Mouse (Mus musculus) olfactory bulb, adult 2 months (tissue): ENCODE measurements around the gene Ppm1l. TPM values are rescaled to one million over a fixed set of nuclear protein-coding genes. Genes with fewer than 3 reads are reported as not detected.

Experiments
- H3K27ac ChIP-seq: fragments of 200-500 bp; 2 replicates; pipeline ENCODE4 v1.5.1; 2012; ENCODE audit warnings: low read depth, low read length; ENCODE audit not compliant: insufficient read depth
- H3K4me1 ChIP-seq: fragments of 200-500 bp; 2 replicates; pipeline ENCODE4 v1.6.1; 2012; ENCODE audit warnings: low read length; ENCODE audit not compliant: control insufficient read depth, insufficient read depth
- H3K4me3 ChIP-seq: fragments of 200-500 bp; 2 replicates; pipeline ENCODE4 v1.5.1; 2012; ENCODE audit warnings: mild to moderate bottlenecking, low read depth, low read length, moderate library complexity; ENCODE audit not compliant: insufficient read depth
- CTCF ChIP-seq: fragments of 200-500 bp; IDR thresholded peaks from 2 replicates; pipeline ENCODE4 v1.5.1; 2012; ENCODE audit warnings: low read depth, mild to moderate bottlenecking, low read length, moderate library complexity; ENCODE audit not compliant: insufficient read depth
- POLR2A ChIP-seq: fragments of 200-500 bp; IDR thresholded peaks from 2 replicates; pipeline ENCODE4 v1.6.1; 2012; ENCODE audit warnings: mild to moderate bottlenecking, low read depth, low read length, moderate library complexity; ENCODE audit not compliant: insufficient read depth
- WGBS: fragments of 180-500 bp; shearing (Covaris S2); methylation state at CpG from one replicate; pipeline ENCODE4 v1.1.7; 2018; 5-methylcytosine and 5-hydroxymethylcytosine counted together
- polyA plus RNA-seq: library from polyadenylated mRNA; stranded (reverse); fragments of >200 nt; gene quantifications from 2 replicates; pipeline ENCODE4 v1.2.4, GENCODE M21; 2012; ENCODE audit warnings: low replicate concordance; ENCODE audit not compliant: missing spikeins, insufficient read depth, insufficient read length

The Ppm1l gene
- polyA plus RNA-seq, 1 experiment = not detected

DNA sequence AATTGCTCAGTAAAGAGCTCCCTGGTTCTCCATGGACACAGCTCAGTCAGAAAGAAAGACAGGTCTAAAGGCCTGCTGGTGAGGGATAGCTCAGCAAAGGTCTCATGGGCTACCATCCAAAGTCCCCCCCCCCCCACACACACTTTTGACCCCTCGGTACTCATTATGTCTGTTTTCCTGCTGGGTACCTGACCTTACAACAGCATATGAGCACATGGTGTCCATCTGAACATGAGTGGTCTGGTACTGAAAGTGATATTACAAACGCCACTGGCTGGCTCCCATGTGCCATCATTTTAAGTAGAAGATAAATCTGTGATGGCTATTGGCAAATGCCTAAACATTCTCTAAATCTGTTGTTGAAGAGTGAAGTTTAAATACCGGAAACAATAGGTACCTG is 25.8 kb upstream of the Ppm1l start:
- 84% methylated on average over 3 of the region's 3 CpGs for WGBS
- H3K4me3 ChIP-seq = no peak overlapping the region
- no peak overlapping the region for H3K27ac ChIP-seq
- H3K4me1 ChIP-seq = peaks cover 6% of the 10 kb centered on the region
- TF ChIP-seq CTCF (no peak), POLR2A (no peak)

DNA sequence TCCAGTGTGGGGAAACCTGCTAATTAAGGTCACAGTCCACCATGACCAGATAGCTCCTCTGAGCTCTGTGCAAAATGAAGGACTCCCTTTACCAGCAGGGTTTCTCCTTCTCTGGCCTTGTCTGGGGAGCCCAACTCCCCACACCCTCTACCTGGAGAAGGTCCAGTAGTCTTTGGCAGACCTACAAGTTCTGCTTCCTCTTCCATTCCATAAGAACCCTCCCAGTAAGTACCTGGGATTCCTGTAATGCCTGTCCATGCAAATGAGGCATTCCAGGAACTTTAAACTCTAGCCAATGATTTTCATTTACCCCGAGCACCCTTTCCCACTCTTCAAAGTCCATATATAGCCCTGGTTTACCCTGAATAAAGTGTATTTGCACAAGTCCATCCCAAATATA is 24.0 kb upstream of the Ppm1l start:
- no peak for TF ChIP-seq CTCF
- TF ChIP-seq POLR2A = no peak

GRCm38 (mm10) chr3:69296270-69296669 is 20.4 kb upstream of the Ppm1l start:
- Histone ChIP-seq H3K4me1 (no peaks in the 10 kb centered on the region), H3K4me3 (no peak overlapping the region), H3K27ac (no peak overlapping the region)
- 85% methylated on average over 8 of the region's 8 CpGs for WGBS
- TF ChIP-seq POLR2A = no peak
- TF ChIP-seq CTCF = no peak

More for the DNA sequence above, 24.0 kb upstream of the Ppm1l start:
- Histone ChIP-seq H3K4me1 (peaks cover 6% of the 10 kb centered on the region), H3K27ac (no peak overlapping the region), H3K4me3 (no peak overlapping the region)
- WGBS = 97% methylated on average over 1 of the region's 1 CpGs

GRCm38 (mm10) chr3:69300121-69300520 is 16.5 kb upstream of the Ppm1l start:
- no peak for TF ChIP-seq CTCF
- TF ChIP-seq POLR2A = no peak
- 78% methylated on average over 1 of the region's 1 CpGs for WGBS

DNA sequence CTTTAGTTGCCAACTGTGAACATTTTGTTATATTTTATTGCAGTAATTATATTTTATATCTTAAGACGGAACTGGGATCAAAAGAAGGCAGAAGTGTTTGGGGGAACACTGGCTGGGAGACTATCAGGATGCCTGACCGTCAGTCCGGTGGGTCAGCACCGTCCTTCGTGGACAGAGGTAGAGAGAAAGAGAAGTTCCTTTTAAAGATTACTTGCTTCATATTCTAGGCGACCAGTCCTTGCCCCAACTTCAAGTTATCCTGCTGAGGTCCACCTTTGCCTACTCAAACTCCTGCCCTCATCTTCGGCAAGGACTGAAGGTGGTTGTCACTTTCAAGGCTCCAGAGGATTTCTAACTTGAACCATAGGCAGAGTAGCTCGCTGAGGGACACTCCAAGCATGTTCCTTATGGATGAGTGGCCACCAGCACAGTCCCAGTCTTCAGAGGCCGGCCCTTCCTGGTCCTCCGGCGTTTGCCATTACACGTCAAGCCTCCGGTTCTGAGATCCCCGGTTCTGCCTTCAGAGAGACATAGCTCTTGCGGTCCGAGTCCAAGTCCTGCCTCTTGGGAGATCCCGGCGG is 761 bp upstream of the Ppm1l start:
- TF ChIP-seq CTCF = no peak
- peak overlapping the region; percentile 100 for H3K27ac ChIP-seq
- H3K4me1 ChIP-seq = peaks cover 9% of the 10 kb centered on the region; the same call in 1 of the 2 replicates
- WGBS = 2% methylated on average over 18 of the region's 18 CpGs
- H3K4me3 ChIP-seq = peak overlapping the region; percentile 66

More at GRCm38 (mm10) chr3:69300121-69300520, 16.5 kb upstream of the Ppm1l start:
- Histone ChIP-seq H3K4me1 (no peaks in the 10 kb centered on the region), H3K27ac (no peak overlapping the region), H3K4me3 (no peak overlapping the region)

DNA sequence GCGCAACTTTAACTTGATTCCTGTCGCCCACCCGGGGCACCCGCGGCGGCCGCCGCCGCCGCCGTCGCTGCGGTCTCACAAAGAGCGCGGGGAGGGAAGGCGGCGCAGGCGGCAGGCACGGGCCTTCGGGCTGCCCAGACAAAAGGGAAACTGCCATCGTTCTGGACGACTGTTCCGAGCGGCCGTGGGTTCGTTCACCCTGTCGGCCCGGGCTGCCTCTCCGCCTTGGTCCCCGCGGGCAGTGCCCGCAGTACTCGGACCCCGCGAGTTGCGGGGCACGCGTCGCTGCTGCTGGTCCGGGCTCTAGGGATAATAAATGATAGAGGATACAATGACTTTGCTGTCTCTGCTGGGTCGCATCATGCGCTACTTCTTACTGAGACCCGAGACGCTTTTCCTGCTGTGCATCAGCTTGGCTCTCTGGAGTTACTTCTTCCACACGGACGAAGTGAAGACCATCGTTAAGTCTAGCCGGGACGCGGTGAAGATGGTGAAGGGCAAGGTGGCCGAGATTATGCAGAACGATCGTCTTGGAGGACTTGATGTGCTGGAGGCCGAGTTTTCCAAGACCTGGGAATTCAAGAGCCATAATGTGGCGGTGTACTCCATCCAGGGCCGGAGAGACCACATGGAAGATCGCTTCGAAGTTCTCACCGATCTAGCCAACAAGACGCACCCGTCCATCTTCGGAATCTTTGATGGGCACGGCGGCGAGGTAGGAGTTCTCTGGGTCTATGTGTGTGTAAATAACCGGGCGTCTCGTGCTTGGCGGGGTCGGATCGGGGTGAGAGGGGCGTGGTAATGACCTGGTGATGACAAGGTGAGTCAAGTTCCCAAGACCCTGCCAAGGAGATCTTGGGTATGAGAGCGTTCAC is 827 bp downstream of the Ppm1l start:
- H3K4me1 ChIP-seq = peaks cover 13% of the 10 kb centered on the region; the same call in 1 of the 2 replicates
- peak overlapping the region; percentile 56 for H3K27ac ChIP-seq
- TF ChIP-seq POLR2A = no peak
- TF ChIP-seq CTCF = no peak
- H3K4me3 ChIP-seq = peak overlapping the region; percentile 88
- under 1% methylated on average over 59 of the region's 73 CpGs for WGBS

DNA sequence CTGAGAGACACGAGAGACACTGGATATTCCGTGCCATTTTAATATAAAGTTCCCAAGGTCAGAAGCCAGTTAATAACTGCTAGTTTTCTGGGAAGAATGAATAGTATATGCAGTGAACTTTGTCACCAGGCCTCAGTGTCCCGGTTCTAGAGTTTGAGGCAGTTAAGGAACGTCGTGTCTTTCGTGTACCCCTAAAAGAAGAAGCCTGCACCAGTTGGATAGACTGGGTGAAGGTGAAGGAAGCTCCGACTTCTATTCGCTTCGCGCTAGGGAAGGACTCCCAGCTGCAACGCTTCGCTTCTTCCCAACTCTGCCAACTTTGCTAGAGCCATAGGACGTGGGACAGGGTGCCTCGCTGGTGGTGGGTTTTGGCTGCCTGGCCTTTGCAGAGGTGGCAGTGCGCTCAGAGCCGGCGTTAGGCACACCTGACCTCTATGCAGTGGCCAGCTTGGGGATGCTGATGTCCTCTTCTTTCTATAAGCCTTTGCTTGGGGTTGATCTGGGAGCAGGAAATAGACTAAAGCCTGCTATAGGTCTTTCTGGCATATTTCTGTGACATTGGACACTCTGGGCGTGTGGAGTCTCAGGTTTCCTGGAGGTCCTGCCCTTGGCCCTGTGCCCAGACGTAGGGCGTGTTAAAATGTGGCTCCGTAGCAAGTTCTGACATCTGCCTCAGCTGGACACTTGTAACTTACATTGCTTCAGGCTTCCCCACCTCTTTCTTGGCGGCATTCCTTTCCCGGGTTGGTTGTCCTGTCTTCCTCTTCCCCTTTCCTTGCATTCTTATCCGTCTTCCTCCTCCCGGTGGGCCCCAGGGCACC is 1.7 kb downstream of the Ppm1l start:
- TF ChIP-seq CTCF = no peak
- TF ChIP-seq POLR2A = no peak
- no peak overlapping the region for H3K27ac ChIP-seq
- H3K4me1 ChIP-seq = peaks cover 18% of the 10 kb centered on the region; the same call in 1 of the 2 replicates
- H3K4me3 ChIP-seq = peak overlapping the region; percentile 88
- 3% methylated on average over 25 of the region's 25 CpGs for WGBS

DNA sequence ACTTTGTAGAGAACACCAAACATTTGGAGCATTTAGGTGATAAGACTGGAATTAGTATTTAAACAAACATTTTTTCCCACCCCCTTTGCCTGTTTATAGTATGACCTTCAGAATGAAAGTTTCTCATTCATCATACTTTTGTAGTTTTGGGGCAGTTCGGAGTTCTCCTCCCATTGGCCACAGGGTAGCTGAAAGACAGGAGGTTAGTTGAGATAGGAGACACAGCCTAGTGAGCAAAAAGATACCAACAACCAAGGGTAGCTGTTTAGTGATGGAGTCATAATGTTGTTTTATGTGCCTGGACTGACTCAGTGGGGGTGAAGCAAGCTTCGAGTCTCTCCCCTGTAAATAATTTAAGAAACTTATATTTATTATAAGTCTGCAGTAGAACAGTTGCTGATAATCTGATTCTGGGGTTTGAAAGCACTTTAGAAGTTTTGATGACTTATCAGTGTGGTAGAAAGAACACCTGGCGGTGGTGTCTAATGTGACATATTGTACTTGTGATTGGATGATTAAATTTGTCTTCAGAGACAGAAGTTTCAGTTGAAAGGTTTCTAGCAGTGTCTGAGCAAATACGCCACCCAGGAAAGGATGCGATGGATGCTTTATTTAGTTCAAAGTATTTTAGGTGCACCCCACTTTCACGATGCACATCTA is 2.5 kb downstream of the Ppm1l start:
- Histone ChIP-seq H3K27ac (no peak overlapping the region), H3K4me3 (peak overlapping the region; percentile 88), H3K4me1 (peaks cover 18% of the 10 kb centered on the region; the same call in 1 of the 2 replicates)
- TF ChIP-seq POLR2A (no peak), CTCF (no peak)
- WGBS = 51% methylated on average over 6 of the region's 6 CpGs
